Mouse (Mus musculus) mature B cell (primary cell): Measurements from ENCODE around the gene Cux1.

ENCODE experiments used
- in situ Hi-C: fragments of 300-500 bp; cut with MboI; formaldehyde crosslinking; loops from 2 replicates; pipeline ENCODE4 v1.14.3; 2019

The Cux1 gene

GRCm38 (mm10) chr5:136312166-136312565, 255.1 kb downstream of the Cux1 start:
- in situ Hi-C loops: no loop called here

GRCm38 (mm10) chr5:136306254-136306653, 261.0 kb downstream of the Cux1 start:
- in situ Hi-C loops: no loop called here

GRCm38 (mm10) chr5:136303409-136303983, 263.8 kb downstream of the Cux1 start:
- in situ Hi-C loops: no loop called here

- in situ Hi-C loops: no loop called here
Observed at GRCm38 (mm10) chr5:136300880-136301279, 266.4 kb downstream of the Cux1 start.

GRCm38 (mm10) chr5:136297691-136298090, 269.6 kb downstream of the Cux1 start:
- in situ Hi-C loops: no loop called here

- in situ Hi-C loops: no loop called here
Observed at GRCm38 (mm10) chr5:136296911-136297310, 270.4 kb downstream of the Cux1 start.

GRCm38 (mm10) chr5:136292971-136293418, 274.3 kb downstream of the Cux1 start:
- in situ Hi-C loops: no loop called here

GRCm38 (mm10) chr5:136292361-136292760, 274.9 kb downstream of the Cux1 start:
- in situ Hi-C loops: no loop called here

- in situ Hi-C loops: no loop called here
Observed at GRCm38 (mm10) chr5:136291562-136291961, 275.7 kb downstream of the Cux1 start.

- in situ Hi-C loops: no loop called here
Observed at GRCm38 (mm10) chr5:136289776-136290175, 277.5 kb downstream of the Cux1 start.

- in situ Hi-C loops: no loop called here
Observed at GRCm38 (mm10) chr5:136288351-136289081, 278.8 kb downstream of the Cux1 start.

- in situ Hi-C loops: no loop called here
Observed at GRCm38 (mm10) chr5:136286566-136286965, 280.7 kb downstream of the Cux1 start.

GRCm38 (mm10) chr5:136285106-136285505, 282.2 kb downstream of the Cux1 start:
- in situ Hi-C loops: no loop called here

- in situ Hi-C loops: no loop called here
Observed at GRCm38 (mm10) chr5:136281351-136281750, 285.9 kb downstream of the Cux1 start.

- in situ Hi-C loops: no loop called here
Observed at GRCm38 (mm10) chr5:136274739-136275138, 292.6 kb downstream of the Cux1 start.

- in situ Hi-C loops: no loop called here
Observed at GRCm38 (mm10) chr5:136269937-136270336, 297.4 kb downstream of the Cux1 start.

GRCm38 (mm10) chr5:136266077-136266476, 301.2 kb downstream of the Cux1 start:
- in situ Hi-C loops: no loop called here

GRCm38 (mm10) chr5:136263342-136263741, 303.9 kb downstream of the Cux1 start:
- in situ Hi-C loops: no loop called here

GRCm38 (mm10) chr5:136258919-136259318, 308.4 kb downstream of the Cux1 start:
- in situ Hi-C loops: no loop called here

- in situ Hi-C loops: loop anchor here (5.0 kb wide), 1 partner anchor 56 kb away; the partner anchor contains the start of gene Prkrip1
Observed at GRCm38 (mm10) chr5:136252899-136253298, 314.4 kb downstream of the Cux1 start.

- in situ Hi-C loops: loop anchor here (5.0 kb wide), 1 partner anchor 54 kb away; the partner anchor contains the start of gene Prkrip1
Observed at GRCm38 (mm10) chr5:136251004-136251403, 316.3 kb downstream of the Cux1 start.

- in situ Hi-C loops: no loop called here
Observed at GRCm38 (mm10) chr5:136248441-136248840, 318.8 kb downstream of the Cux1 start.

GRCm38 (mm10) chr5:136246452-136246838, 320.8 kb downstream of the Cux1 start, which contains the start of gene Sh2b2:
Gene Sh2b2 (minus strand): TSS chr5:136246556.
- in situ Hi-C loops: no loop called here
